Mouse (Mus musculus): Measurements from ENCODE around the gene Myo15b. TPM values are rescaled to one million over a fixed set of nuclear protein-coding genes. Genes with fewer than 3 reads are reported as not detected.
"Not testable (repeated sequence)": the region's sequence is repeated elsewhere in the genome, so short reads cannot be mapped to it uniquely, and the experiment has no call there.

Gene Myo15b
- polyA plus RNA-seq, 1 experiment from 2014 or later, result 0.16 TPM

DNA sequence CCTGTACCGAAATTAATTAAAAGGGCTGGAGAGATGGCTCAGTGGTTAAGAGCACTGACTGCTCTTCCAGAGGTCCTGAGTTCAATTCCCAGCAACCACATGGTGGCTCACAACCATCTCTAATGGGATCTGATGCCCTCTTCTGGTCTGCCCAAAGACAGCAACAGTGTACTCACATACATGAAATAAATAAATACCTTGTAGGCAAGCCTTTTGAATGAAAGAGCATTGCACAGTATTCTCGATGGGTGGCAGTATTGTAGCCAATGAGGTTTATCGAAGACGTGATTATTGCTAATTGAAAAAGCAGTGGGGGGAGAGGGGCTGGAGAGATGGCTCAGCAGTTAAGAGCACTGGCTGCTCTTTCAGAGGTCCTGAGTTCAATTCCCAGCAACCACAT lies 1.1 kb upstream of the Myo15b start:
- not testable (repeated sequence) for H3K4me1 ChIP-seq (ENCODE audit: control insufficient read depth, insufficient read depth, low read depth, low read length); H3K9me3 ChIP-seq (ENCODE audit: control insufficient read depth, low read length); H3K9ac ChIP-seq (ENCODE audit: low read depth, low read length); ATAC-seq; H3K27ac ChIP-seq (ENCODE audit: low read depth, low read length); H3K4me2 ChIP-seq (ENCODE audit: low read length); H3K36me3 ChIP-seq (ENCODE audit: control insufficient read depth, insufficient read depth, low read length); H3K4me3 ChIP-seq (ENCODE audit: low read length)
- H3K27me3 ChIP-seq (replicated peaks; ENCODE audit: control insufficient read depth, insufficient read depth, low read length), result peaks cover 42% of the 10 kb centered on the region
- WGBS, result 97% methylated on average over 4 of the region's 4 CpGs

DNA sequence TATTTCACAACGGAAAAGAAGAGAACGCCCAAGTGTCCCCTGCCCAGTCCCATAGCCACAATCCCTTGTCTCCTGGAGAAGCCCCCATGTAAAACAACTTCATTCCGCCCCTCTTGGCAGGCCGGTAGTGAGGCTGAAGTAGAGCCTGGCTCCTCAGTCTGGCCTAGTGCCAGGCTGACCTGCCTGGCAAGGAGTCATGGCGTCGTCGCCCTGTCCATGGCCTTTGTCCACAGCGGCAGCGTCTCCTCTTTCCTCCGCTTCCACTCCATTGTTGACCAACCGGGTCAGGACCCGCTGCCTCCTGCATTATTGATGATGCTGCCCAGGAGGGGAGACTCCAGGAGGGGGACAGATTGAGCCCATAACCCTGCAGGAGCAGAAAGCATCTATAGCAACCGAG lies 270 bp upstream of the Myo15b start:
- Histone ChIP-seq H3K4me2 (ENCODE audit: low read length) (no peak overlapping the region), H3K9ac (ENCODE audit: low read depth, low read length) (no peak overlapping the region), H3K27ac (ENCODE audit: low read depth, low read length) (no peak overlapping the region), H3K36me3 (ENCODE audit: control insufficient read depth, insufficient read depth, low read length) (no peaks in the 10 kb centered on the region), H3K9me3 (ENCODE audit: control insufficient read depth, low read length) (no peaks in the 10 kb centered on the region), H3K4me3 (ENCODE audit: low read length) (no peak overlapping the region), H3K27me3 (replicated peaks; ENCODE audit: control insufficient read depth, insufficient read depth, low read length) (peaks cover 42% of the 10 kb centered on the region), H3K4me1 (ENCODE audit: control insufficient read depth, insufficient read depth, low read depth, low read length) (peaks cover 7% of the 10 kb centered on the region)
- ATAC-seq, result no peak
- WGBS, result 28% methylated on average over 13 of the region's 13 CpGs

- WGBS, result 2% methylated on average over 53 of the region's 75 CpGs
- Histone ChIP-seq H3K36me3 (ENCODE audit: control insufficient read depth, insufficient read depth, low read length) (no peaks in the 10 kb centered on the region), H3K9ac (ENCODE audit: low read depth, low read length) (peak overlapping the region; percentile 52; the same call in 1 of the 2 replicates), H3K27me3 (replicated peaks; ENCODE audit: control insufficient read depth, insufficient read depth, low read length) (peaks cover 42% of the 10 kb centered on the region), H3K4me3 (ENCODE audit: low read length) (peak overlapping the region; percentile 29), H3K9me3 (ENCODE audit: control insufficient read depth, low read length) (no peaks in the 10 kb centered on the region), H3K4me1 (ENCODE audit: control insufficient read depth, insufficient read depth, low read depth, low read length) (peaks cover 7% of the 10 kb centered on the region), H3K27ac (ENCODE audit: low read depth, low read length) (no peak overlapping the region), H3K4me2 (ENCODE audit: low read length) (peak overlapping the region; percentile 44)
- ATAC-seq, result peak; percentile 86
Measured at GRCm38 (mm10) chr11:115859143-115859945, 1.1 kb downstream of the Myo15b start.

DNA sequence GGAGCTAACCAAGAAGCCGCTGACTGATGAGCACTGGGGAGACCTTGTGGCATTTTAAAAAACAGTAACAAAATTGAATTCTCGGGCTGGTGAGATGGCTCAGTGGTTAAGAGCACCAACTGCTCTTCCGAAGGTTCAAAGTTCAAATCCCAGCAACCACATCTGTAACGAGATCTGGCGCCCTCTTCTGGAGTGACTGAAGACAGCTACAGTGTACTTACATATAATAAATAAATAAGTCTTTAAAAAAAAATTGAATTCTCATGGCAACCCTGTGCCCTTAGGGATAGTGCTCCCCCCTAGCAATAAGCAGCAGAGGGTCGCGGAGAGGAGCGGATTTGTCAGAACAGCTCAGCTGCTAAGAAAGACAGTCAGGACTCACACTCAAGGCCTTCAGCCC lies 5.7 kb downstream of the Myo15b start:
- Histone ChIP-seq H3K36me3 (ENCODE audit: control insufficient read depth, insufficient read depth, low read length) (no peaks in the 10 kb centered on the region), H3K9ac (ENCODE audit: low read depth, low read length) (no peak overlapping the region), H3K4me3 (ENCODE audit: low read length) (no peak overlapping the region), H3K4me2 (ENCODE audit: low read length) (no peak overlapping the region), H3K4me1 (ENCODE audit: control insufficient read depth, insufficient read depth, low read depth, low read length) (peaks cover 5% of the 10 kb centered on the region; the same call in 1 of the 2 replicates), H3K27me3 (replicated peaks; ENCODE audit: control insufficient read depth, insufficient read depth, low read length) (peaks cover 24% of the 10 kb centered on the region), H3K27ac (ENCODE audit: low read depth, low read length) (no peak overlapping the region), H3K9me3 (ENCODE audit: control insufficient read depth, low read length) (no peaks in the 10 kb centered on the region)
- ATAC-seq, result no peak
- 87% methylated on average over 8 of the region's 8 CpGs for WGBS

DNA sequence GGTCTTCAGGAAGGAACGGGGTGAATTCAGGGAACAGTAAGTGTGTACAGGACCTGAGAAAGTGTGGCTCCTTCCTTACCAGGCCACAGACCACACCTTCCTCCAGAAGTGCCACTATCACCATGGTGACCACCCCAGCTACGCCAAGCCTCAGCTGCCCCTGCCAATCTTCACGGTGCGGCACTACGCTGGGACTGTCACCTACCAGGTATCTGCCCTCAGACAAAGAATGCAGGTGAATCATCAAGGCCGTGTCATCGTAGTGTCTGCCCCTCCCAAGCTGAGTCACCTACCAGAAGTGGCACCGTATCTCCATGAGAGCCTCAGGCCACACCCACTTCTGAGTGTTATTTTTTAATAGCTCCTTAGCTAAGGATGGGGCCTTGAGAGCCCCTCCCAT lies 11.2 kb downstream of the Myo15b start:
- H3K4me3 ChIP-seq (ENCODE audit: low read length), result no peak overlapping the region
- H3K9ac ChIP-seq (ENCODE audit: low read depth, low read length), result no peak overlapping the region
- H3K4me1 ChIP-seq (ENCODE audit: control insufficient read depth, insufficient read depth, low read depth, low read length), result no peaks in the 10 kb centered on the region
- H3K27me3 ChIP-seq (replicated peaks; ENCODE audit: control insufficient read depth, insufficient read depth, low read length), result no peaks in the 10 kb centered on the region
- no peak overlapping the region for H3K27ac ChIP-seq (ENCODE audit: low read depth, low read length)
- H3K36me3 ChIP-seq (ENCODE audit: control insufficient read depth, insufficient read depth, low read length), result no peaks in the 10 kb centered on the region
- 88% methylated on average over 8 of the region's 8 CpGs for WGBS
- no peak for ATAC-seq
- H3K9me3 ChIP-seq (ENCODE audit: control insufficient read depth, low read length), result no peaks in the 10 kb centered on the region
- H3K4me2 ChIP-seq (ENCODE audit: low read length), result no peak overlapping the region

GRCm38 (mm10) chr11:115872437-115872836 lies 14.2 kb downstream of the Myo15b start:
- H3K27ac ChIP-seq (ENCODE audit: low read depth, low read length), result no peak overlapping the region
- no peaks in the 10 kb centered on the region for H3K9me3 ChIP-seq (ENCODE audit: control insufficient read depth, low read length)
- H3K4me1 ChIP-seq (ENCODE audit: control insufficient read depth, insufficient read depth, low read depth, low read length), result no peaks in the 10 kb centered on the region
- H3K9ac ChIP-seq (ENCODE audit: low read depth, low read length), result no peak overlapping the region
- no peak for ATAC-seq
- 68% methylated on average over 4 of the region's 4 CpGs for WGBS
- H3K27me3 ChIP-seq (replicated peaks; ENCODE audit: control insufficient read depth, insufficient read depth, low read length), result no peaks in the 10 kb centered on the region
- no peak overlapping the region for H3K4me3 ChIP-seq (ENCODE audit: low read length)
- H3K36me3 ChIP-seq (ENCODE audit: control insufficient read depth, insufficient read depth, low read length), result no peaks in the 10 kb centered on the region
- no peak overlapping the region for H3K4me2 ChIP-seq (ENCODE audit: low read length)

DNA sequence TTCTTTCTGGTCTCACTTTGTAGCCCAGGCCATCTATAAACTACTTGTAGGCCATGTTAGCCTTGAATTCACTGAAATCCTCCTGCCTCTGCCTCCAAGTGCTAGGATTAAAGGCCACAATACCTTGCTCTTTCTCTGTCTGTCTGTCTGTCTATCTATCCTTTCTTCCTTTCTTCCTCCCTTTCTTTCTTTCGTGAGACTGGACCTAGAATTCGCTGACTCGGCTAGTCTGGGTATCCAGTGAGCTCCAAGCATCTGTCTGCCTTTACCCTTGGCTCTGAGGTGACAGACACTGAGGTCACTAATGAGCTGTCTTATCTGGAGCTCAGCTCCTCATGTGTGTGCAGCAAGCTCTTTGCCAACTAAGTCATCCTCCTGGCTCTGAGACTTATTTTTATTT lies 17.7 kb downstream of the Myo15b start:
- Histone ChIP-seq H3K27me3 (replicated peaks; ENCODE audit: control insufficient read depth, insufficient read depth, low read length) (no peaks in the 10 kb centered on the region), H3K4me2 (ENCODE audit: low read length) (no peak overlapping the region), H3K4me3 (ENCODE audit: low read length) (no peak overlapping the region), H3K27ac (ENCODE audit: low read depth, low read length) (no peak overlapping the region), H3K4me1 (ENCODE audit: control insufficient read depth, insufficient read depth, low read depth, low read length) (no peaks in the 10 kb centered on the region), H3K9me3 (ENCODE audit: control insufficient read depth, low read length) (no peaks in the 10 kb centered on the region), H3K9ac (ENCODE audit: low read depth, low read length) (no peak overlapping the region), H3K36me3 (ENCODE audit: control insufficient read depth, insufficient read depth, low read length) (no peaks in the 10 kb centered on the region)
- 99% methylated on average over 3 of the region's 3 CpGs for WGBS
- no peak for ATAC-seq

DNA sequence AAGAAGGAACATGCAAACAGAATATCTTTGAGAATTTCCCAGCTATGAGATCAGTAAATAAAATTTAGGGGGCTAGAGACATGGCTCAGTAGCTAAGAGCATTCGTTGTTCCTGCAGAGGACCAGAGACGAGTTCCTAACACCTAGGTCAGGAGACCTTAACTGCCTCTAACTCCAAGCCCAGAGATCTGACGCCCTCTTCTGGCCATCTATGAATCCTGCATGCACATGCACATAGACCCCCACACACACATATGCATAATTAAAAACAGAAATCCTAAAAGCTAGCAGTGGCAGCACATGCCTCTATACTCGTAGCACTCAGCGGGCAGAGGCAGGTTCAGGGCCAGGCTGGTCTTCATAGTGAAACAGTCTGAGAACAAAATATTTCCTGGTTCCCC lies 18.2 kb downstream of the Myo15b start:
- no peaks in the 10 kb centered on the region for H3K27me3 ChIP-seq (replicated peaks; ENCODE audit: control insufficient read depth, insufficient read depth, low read length)
- no peak overlapping the region for H3K4me3 ChIP-seq (ENCODE audit: low read length)
- H3K9me3 ChIP-seq (ENCODE audit: control insufficient read depth, low read length), result no peaks in the 10 kb centered on the region
- no peak overlapping the region for H3K27ac ChIP-seq (ENCODE audit: low read depth, low read length)
- H3K36me3 ChIP-seq (ENCODE audit: control insufficient read depth, insufficient read depth, low read length), result no peaks in the 10 kb centered on the region
- no peaks in the 10 kb centered on the region for H3K4me1 ChIP-seq (ENCODE audit: control insufficient read depth, insufficient read depth, low read depth, low read length)
- 79% methylated on average over 5 of the region's 5 CpGs for WGBS
- H3K4me2 ChIP-seq (ENCODE audit: low read length), result no peak overlapping the region
- no peak for ATAC-seq
- H3K9ac ChIP-seq (ENCODE audit: low read depth, low read length), result no peak overlapping the region

GRCm38 (mm10) chr11:115877174-115877755 lies 19.1 kb downstream of the Myo15b start:
- no peak overlapping the region for H3K27ac ChIP-seq (ENCODE audit: low read depth, low read length)
- 71% methylated on average over 6 of the region's 6 CpGs for WGBS
- H3K36me3 ChIP-seq (ENCODE audit: control insufficient read depth, insufficient read depth, low read length), result no peaks in the 10 kb centered on the region
- no peaks in the 10 kb centered on the region for H3K9me3 ChIP-seq (ENCODE audit: control insufficient read depth, low read length)
- no peaks in the 10 kb centered on the region for H3K27me3 ChIP-seq (replicated peaks; ENCODE audit: control insufficient read depth, insufficient read depth, low read length)
- no peak for ATAC-seq
- no peak overlapping the region for H3K4me2 ChIP-seq (ENCODE audit: low read length)
- no peak overlapping the region for H3K9ac ChIP-seq (ENCODE audit: low read depth, low read length)
- no peak overlapping the region for H3K4me3 ChIP-seq (ENCODE audit: low read length)
- H3K4me1 ChIP-seq (ENCODE audit: control insufficient read depth, insufficient read depth, low read depth, low read length), result no peaks in the 10 kb centered on the region

Measured in hindbrain, embryonic 16.5 days (tissue).